Mouse (Mus musculus) NIH3T3 (cell line): ENCODE measurements around the gene Padi3.

Experiments used
- DNase-seq: peaks from one replicate; pipeline ENCODE4 v3.0.0-alpha.2; 2012; ENCODE audit warnings: low read depth

Gene Padi3

GRCm38 (mm10) chr4:140815996-140816917 is 5.8 kb upstream of the Padi3 start:
- no peak for DNase-seq

GRCm38 (mm10) chr4:140815496-140815895 is 5.0 kb upstream of the Padi3 start:
- DNase-seq = no peak

GRCm38 (mm10) chr4:140814241-140815225 is 4.1 kb upstream of the Padi3 start:
- no peak for DNase-seq

- DNase-seq = no peak
Observed at GRCm38 (mm10) chr4:140813358-140814185, 3.1 kb upstream of the Padi3 start.

GRCm38 (mm10) chr4:140812609-140813008 is 2.2 kb upstream of the Padi3 start:
- DNase-seq = no peak

- no peak for DNase-seq
Observed at GRCm38 (mm10) chr4:140812191-140812590, 1.7 kb upstream of the Padi3 start.

- DNase-seq = peak; percentile 68
Observed at GRCm38 (mm10) chr4:140809118-140809517, 1.3 kb downstream of the Padi3 start.

GRCm38 (mm10) chr4:140804601-140805000 is 5.8 kb downstream of the Padi3 start:
- no peak for DNase-seq

- no peak for DNase-seq
Observed at GRCm38 (mm10) chr4:140801364-140801763, 9.1 kb downstream of the Padi3 start.

GRCm38 (mm10) chr4:140796786-140797185 is 13.7 kb downstream of the Padi3 start:
- no peak for DNase-seq

GRCm38 (mm10) chr4:140794678-140795077 is 15.8 kb downstream of the Padi3 start:
- DNase-seq = no peak

GRCm38 (mm10) chr4:140793795-140794194 is 16.7 kb downstream of the Padi3 start:
- no peak for DNase-seq

GRCm38 (mm10) chr4:140792584-140792983 is 17.9 kb downstream of the Padi3 start:
- no peak for DNase-seq

GRCm38 (mm10) chr4:140791071-140791470 is 19.4 kb downstream of the Padi3 start:
- no peak for DNase-seq

GRCm38 (mm10) chr4:140789983-140790382 is 20.5 kb downstream of the Padi3 start:
- no peak for DNase-seq

- DNase-seq = peak; percentile 75
Observed at GRCm38 (mm10) chr4:140788983-140789382, 21.5 kb downstream of the Padi3 start.

- no peak for DNase-seq
Observed at GRCm38 (mm10) chr4:140788264-140788663, 22.2 kb downstream of the Padi3 start.

GRCm38 (mm10) chr4:140787414-140787813 is 23.0 kb downstream of the Padi3 start:
- no peak for DNase-seq

- DNase-seq = no peak
Observed at GRCm38 (mm10) chr4:140785217-140785616, 25.2 kb downstream of the Padi3 start.

GRCm38 (mm10) chr4:140784292-140784945 is 26.0 kb downstream of the Padi3 start:
- DNase-seq = no peak

- DNase-seq = no peak
Observed at GRCm38 (mm10) chr4:140782821-140783220, 27.6 kb downstream of the Padi3 start.
